Mouse (Mus musculus): ENCODE results near the gene Lrp5.

The Lrp5 gene

GRCm38 (mm10) chr19:3609826-3610225 is 76.5 kb downstream of the Lrp5 start:
- no peak for DNase-seq

GRCm38 (mm10) chr19:3594316-3594715 is 92.0 kb downstream of the Lrp5 start:
- no peak for DNase-seq

GRCm38 (mm10) chr19:3593379-3594055 is 92.8 kb downstream of the Lrp5 start:
- no peak for DNase-seq

DNA sequence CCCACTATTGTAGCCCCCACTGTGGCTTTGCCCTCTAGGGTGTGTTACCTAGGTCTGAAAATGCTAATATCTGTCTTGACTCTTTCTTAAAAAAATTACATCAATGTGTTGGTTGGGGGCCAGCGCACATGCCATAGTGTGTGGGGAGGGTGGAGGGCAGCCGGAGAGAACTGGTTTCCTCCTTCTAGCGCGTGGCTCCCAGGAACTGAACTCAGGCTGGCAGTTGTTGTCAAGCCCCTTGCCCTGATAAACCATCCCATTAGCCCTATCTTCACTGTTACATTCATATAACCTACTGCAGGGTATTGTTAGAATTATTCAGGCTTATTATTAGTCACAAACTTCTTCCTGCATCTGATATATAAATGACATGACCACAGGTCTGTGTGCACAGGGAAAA is 96.4 kb downstream of the Lrp5 start:
- no peak for DNase-seq

GRCm38 (mm10) chr19:3589547-3589946 is 96.8 kb downstream of the Lrp5 start:
- DNase-seq = no peak

GRCm38 (mm10) chr19:3587729-3588128 is 98.6 kb downstream of the Lrp5 start:
- peak; percentile 42 to 50 for DNase-seq

DNA sequence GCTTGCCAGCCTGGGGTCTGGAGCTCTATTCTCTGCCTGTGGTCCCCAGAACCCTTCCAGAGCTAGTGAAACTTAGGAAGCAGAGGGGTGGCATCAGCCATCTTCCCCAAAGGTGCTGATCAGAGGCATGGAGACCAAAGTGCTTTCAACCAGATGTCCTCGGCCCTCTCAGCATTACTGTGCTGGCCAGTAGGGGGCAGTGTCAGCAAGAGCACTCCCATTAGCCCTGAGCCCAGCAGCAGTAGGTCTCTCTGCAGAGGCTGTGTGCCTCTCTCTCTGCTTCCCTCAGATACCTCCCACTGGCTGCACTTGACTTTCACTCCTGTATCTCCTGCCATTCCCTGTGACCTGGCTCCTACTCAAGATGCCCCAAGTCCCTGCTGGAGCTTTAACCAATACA is 99.8 kb downstream of the Lrp5 start:
- DNase-seq = peak; percentile 53 to 61

DNA sequence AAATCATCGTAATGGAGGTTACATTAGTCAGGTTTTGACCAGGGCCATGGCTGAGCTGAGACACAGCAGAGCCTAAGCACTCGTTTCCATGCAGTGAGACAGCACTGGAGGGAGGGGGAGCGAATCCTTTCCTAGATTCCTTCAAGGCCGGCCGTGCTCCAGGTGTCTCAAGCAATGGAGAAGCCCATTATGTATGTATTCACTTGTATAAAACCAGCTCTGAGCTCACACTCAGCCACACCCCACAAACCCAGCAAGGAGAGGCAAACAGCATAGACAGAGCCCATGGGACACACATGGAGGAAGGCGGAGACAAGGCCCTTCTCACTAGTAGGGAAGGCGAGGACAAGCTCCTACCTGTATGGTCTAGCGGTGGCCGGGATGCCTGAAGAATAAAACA is 100.3 kb downstream of the Lrp5 start:
- DNase-seq = no peak

- peak; percentile 49 to 57 for DNase-seq
Observed at GRCm38 (mm10) chr19:3581326-3581725, 105.0 kb downstream of the Lrp5 start.

GRCm38 (mm10) chr19:3577911-3578290 is 108.5 kb downstream of the Lrp5 start:
- no peak for DNase-seq

DNA sequence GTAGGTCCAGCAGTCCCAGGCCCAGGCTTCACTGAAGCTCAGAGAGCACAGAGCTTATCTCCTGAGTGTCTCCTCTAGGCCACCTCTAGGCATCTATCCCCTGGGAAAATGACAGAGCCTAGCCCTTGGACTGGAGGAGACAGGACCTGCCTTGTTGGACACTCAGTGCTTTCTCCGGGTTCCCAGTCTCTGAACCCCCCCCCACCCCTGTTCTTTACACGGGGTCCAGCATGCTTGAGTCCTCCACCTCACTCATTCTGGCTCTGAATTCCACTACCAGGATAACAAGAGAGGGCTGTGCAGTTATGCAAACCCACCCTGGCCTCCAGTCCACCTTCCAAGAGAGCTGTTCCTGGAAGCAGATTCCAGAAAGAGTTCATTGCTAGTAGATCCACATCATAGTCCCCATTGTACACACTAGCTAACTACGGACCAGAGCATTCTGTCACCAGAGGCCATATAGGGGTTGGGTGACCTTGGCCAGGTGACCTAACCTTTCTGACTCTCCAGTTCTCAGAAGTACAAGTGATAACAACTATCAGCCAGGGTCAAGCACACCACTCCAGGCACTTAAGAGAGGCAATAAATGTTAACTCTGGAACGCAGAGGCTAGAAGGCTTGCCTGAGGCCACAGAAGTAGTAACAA is 109.0 kb downstream of the Lrp5 start:
- no peak for DNase-seq

- DNase-seq = no peak
Observed at GRCm38 (mm10) chr19:3576451-3577264, 109.7 kb downstream of the Lrp5 start.

- peak; percentile 97 to 98 for DNase-seq
Observed at GRCm38 (mm10) chr19:3575632-3576384, 110.6 kb downstream of the Lrp5 start, which contains the start of gene Ppp6r3. Gene Ppp6r3, minus strand, starts transcription at chr19:3575749.

DNA sequence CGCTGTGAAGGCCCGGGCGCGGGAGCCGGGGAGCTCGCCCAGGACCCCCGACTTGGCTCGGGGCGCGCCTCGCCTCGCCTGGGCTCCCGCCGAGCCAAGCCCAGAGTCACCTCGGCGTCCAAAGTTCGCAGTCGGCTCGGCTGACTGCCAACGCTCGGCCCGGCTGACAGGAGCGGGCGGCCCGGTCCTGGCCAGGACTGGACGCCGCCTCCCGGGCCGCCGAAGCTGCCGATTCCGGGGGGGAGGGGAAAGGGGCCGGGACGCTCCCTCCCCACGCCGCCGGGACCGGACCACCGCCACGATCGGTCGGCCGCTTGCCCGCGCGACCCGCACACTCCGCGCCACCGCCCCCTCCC is 111.1 kb downstream of the Lrp5 start:
- no peak for DNase-seq

- DNase-seq = no peak
Observed at GRCm38 (mm10) chr19:3574593-3575094, 111.7 kb downstream of the Lrp5 start.

DNA sequence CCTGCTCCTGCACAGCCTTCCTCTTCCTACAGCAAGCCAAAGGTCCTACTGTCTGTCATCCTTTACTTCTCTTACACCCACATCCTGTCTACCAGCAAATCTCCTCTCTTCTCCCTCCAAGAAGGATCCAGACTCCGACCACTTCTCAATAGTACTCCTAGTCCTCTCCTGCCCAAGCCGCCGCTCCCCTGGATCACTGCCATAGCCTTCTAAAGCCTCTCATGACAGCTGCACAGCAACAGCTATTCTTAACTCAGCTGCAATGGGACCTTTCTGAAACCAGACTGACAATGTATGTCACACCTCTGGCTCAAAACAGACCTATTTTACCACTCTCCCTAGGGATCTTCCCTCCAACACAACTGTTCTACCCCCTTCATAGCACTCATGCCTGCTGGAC is 122.1 kb downstream of the Lrp5 start:
- no peak for DNase-seq

- DNase-seq = no peak
Observed at GRCm38 (mm10) chr19:3562752-3563151, 123.6 kb downstream of the Lrp5 start.

DNA sequence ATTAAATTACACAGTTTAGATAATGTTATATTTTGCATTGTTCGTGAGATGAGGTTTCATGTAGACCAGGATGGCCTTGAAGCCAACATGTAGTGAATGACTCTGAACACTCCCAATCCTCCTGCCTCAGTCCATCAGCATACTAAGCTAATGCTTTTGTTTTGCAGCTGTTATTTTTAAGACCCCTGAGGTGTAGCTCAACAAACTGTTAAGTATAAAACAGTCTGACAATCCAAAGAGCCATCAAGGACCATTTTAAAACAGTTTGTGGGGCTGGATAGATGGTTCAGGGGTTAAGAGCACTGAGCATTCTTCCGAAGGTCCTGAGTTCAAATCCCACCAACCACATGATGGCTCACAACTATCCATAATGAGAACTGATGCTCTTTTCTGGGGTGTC is 124.1 kb downstream of the Lrp5 start:
- DNase-seq = no peak

DNA sequence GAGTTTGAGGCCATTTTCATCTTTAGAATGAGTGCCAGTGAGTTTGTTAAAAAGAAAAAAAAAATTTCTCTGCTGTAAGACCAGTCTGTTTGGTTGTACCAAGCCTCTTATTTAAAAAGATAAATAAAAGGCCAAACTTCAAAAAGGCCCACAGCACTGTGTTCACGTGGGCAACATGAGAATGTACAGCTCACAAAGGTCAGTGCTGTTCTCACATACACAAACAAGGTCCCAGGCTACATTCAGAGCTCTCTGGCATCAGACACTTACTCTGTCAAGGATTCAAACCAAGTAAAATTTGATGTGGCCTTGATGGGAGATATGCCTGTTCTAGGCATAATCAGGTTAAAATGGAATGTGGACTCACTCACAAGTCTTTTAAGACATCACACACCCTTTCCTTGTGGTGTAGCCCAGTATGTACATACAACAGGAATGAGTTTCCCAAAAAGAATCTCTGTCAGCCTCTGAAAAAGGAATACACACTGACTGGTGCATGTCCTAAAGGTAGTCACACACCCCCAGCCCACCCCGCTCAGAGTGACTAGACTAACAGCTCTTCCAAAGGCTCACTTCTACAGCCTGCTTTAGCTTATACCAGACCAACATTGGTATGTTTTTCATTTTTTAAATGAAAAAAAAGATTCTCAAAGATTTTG is 130.1 kb downstream of the Lrp5 start:
- DNase-seq = no peak

- DNase-seq = no peak
Observed at GRCm38 (mm10) chr19:3554785-3555184, 131.6 kb downstream of the Lrp5 start.

DNA sequence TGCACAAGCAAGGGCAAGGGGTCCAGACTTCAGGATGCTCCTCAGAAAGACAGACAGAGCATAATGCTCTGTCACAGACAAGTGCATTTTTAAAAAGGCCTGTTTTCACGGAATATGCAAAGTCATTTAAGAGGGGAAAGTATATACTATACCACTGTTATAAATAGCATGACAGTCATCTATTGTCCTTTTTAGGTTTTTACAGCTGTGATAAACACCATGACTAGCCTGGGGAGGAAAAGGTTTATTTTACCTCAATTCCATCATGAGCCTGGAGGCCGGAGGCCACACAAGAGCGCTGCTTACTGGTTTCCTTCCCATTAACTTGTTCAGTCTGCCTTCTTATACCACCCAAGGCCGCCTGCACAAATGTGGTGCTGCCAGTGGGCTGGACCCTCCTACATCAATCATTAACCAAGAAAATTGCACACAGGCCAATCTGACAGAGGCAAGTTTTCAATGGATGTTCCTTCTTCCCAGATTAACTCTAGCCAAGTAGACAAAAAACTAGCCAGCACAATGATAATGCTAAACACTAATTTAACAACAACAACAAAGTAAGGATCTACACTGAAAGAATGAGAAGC is 134.7 kb downstream of the Lrp5 start:
- no peak for DNase-seq

GRCm38 (mm10) chr19:3550101-3550500 is 136.3 kb downstream of the Lrp5 start:
- DNase-seq = no peak

Measured in thymus, postnatal 36 days (tissue).